Mouse (Mus musculus) left cerebral cortex, adult 18-20 months (tissue): ENCODE data around the gene Slc4a8. TPM values are rescaled to one million over a fixed set of nuclear protein-coding genes. Genes with fewer than 3 reads are reported as not detected.

Experiments
- DNase-seq, 2 experiments: peaks; one replicate each; pipeline ENCODE4 v3.0.0; 2021 to 2022; ENCODE audit warnings: low spot score in 2 of 2, mixed read lengths in 1 of 2
- total RNA-seq, 2 experiments: library from RNA; stranded (reverse); gene quantifications; 2 replicates each; pipeline ENCODE4 v1.2.3; 2021

Gene Slc4a8
- total RNA-seq, 2 experiments from 2014 or later, result 67.6 to 73.7 TPM

DNA sequence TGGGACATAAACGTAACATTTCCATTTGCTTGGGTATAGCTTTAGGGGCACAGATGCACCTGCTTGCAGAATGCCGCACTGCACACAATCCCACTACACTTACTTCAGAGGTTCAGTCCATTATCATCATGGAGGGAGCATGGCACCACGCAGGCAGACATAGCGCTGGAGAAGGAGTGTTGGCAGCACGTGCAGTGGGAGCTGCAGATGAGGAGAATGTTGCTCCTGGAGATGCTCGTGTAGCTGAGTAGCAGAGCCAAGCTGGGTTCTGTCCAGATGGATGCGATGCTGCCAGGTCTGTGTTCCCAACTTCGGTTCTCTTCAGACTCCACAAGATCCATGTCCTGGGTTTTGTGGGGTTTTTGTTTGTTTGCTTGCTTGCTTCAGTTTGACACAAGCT is 64.5 kb downstream of the Slc4a8 start:
- DNase-seq, result peak; percentile 36

GRCm38 (mm10) chr15:100829775-100830174 is 68.2 kb downstream of the Slc4a8 start:
- DNase-seq, result peak; percentile 74 to 85

DNA sequence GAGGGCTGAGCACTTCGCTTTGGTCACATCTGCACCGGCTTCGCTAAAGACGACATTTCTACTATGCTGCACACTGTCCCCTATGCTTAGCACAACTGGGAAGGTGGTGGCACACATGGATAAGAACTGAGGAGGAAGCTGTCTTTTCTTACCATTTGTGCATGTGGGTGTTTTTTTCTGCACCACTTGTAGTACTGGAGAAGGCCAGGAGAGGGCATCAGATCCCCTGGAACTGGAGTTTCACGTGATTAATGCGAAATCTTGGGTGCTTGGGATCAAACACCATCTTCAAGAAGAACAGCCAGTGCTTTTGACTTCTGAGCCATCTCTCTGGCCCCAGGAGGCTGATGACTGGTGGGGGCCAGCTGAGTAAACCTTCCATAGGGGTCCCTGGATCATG is 69.1 kb downstream of the Slc4a8 start:
- peak in 1 of 2 experiments; percentile 56 for DNase-seq

GRCm38 (mm10) chr15:100832144-100832543 is 70.6 kb downstream of the Slc4a8 start:
- DNase-seq, result peak; percentile 47 to 64

- peak; percentile 52 to 81 for DNase-seq
These were observed 71.2 kb downstream of the Slc4a8 start for GRCm38 (mm10) chr15:100832784-100833183.

DNA sequence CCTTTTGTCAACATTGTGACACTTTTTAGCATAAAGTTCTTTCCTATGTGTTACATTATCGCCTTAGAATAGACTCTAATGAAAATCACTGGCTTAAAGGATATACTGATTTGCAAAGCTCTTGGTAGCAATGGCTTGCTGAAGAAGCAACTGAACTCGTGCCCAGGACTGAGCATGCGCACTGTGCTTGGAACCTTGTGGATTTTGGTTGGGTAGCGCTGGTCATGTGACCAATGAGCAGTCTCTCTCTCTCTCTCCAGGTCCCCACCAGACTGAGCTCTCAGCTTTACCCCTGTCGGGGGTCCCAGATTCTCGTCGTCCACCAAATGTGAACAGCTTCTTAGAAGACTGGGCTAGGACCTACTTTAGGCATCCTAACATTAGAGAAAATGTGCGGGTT is 75.2 kb downstream of the Slc4a8 start:
- DNase-seq, result no peak

DNA sequence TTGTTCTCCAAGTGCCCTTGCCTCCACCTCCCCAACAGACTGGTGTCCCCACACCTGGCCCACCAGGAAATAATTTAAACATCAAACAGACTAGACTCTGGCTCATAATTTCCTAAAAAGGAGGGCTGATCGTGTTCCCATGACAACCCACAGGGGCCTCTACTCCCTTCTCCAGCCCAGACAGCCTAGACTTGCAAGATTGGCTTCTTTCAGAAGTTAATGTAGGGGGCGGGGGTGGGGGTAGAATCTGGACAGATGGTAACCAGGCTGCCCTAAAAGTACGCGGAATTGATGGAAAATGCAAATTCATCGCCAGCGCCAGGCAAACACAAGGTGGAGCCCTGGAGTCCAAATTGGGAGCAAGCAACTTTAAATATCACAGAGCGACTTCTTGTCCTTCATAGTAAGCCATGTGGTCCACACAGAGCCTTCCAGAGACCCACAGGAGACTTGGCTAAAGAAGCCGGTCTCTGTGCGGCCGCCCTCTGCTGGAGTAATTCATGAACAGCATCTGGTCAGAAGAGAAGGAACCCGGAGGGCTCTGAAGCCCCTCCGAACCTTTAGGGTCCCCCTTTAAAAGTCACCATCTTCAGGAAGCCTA is 77.2 kb downstream of the Slc4a8 start:
- DNase-seq, result peak; percentile 60 to 66

DNA sequence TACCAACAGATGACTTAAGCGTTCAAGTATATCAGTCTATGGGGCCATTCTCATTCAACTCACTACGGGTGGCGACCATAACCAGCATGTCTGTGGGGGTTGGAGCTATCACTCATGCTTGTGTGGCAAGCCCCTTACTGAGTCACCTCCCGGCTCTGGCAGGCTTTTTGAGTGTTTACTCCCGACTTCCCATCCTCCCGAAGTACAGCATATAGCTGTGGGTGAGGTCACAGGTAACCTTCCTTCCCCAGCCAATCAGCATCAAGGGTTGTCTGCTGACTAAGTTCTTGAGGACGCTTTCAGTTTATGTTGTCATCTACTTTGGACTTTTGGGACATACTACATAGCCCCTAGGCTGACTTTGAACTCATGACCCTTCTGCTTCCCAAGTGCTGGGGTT is 82.8 kb downstream of the Slc4a8 start:
- no peak for DNase-seq

- DNase-seq, result no peak
These were observed 83.7 kb downstream of the Slc4a8 start for GRCm38 (mm10) chr15:100845049-100845879.

GRCm38 (mm10) chr15:100847193-100847592 is 85.6 kb downstream of the Slc4a8 start:
- DNase-seq, result no peak

- DNase-seq, result no peak
These were observed 96.0 kb downstream of the Slc4a8 start for GRCm38 (mm10) chr15:100857586-100857985.

GRCm38 (mm10) chr15:100860856-100861255 is 99.3 kb downstream of the Slc4a8 start:
- no peak for DNase-seq

DNA sequence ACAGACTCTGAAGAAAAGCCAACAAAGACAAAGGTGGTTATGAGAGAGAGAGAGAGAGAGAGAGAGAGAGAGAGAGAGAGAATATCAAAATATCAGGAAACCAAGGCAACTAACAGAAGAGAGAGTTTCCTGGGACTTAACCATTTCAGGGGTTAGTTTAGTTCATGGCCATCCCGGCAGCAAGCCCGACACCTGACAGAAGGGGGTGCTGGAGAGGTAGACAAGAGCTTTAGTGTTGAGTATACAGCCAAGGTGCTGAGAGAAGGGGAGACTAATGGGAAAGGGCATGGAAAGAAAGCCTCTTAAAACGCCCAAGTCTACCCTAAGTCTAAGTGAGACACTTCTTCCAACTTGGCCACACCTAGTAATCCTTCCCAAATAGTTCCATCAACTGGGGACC is 104.0 kb downstream of the Slc4a8 start:
- DNase-seq, result no peak

DNA sequence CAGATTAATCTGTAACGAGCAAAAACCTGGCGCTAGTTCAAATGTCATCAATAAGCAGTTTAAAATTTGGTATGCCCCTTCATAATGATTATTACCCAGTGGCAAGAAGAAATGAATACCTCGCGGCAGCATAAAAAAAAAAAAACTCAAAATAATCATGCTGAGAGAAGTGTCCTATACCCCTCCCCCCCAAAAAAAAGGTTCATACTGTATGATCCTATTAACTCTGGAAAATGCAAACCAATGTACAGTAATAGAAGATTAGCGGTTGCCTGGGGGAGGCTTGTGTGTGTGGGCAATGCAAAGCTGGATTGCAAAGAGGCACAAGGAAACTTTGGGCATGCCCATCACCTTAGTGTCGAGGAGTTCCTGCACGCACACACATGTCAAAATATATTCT is 108.0 kb downstream of the Slc4a8 start, which contains the start of gene Scn8a:
Gene Scn8a, plus strand, starts transcription at position 301 of the 400 bp plus-strand sequence.
- DNase-seq, result no peak

DNA sequence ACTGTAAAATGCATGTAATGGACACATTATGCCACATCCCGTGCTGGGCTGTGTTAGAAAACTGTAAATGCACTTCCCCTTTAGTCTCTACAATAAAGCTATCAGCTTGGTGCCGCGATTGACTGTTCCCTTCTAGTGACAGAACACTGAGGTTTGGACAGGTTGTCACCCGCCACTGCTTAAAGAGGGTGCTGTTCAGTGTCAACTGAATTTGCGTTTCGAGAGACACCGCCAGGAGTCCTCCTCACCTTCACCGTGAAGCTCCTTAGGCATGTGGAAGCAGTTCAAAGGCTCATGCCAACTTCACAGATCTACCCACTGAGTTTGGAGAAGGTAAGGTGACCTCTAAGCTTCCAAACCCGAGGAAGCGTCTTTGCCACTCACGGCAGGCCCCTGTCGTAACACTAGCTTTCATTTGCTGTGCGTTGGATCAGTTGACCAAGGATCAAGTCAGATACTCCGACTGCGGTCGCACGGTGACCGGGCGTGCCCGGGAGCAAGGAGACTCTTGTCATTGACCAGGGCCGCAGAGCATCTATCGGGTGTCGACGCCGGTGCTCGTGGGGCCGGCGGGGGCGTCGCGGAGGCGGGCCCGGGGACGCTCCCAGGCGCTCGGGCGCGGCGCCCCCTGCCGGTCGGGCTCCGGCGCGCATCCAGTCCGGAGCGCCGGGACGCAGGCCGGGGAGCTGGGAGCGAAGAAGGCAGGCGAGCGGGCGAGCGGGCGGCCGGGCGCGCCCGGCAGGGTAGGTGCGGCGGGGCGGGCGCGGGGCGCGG is 108.6 kb downstream of the Slc4a8 start:
- DNase-seq, result peak; percentile 76 to 88

DNA sequence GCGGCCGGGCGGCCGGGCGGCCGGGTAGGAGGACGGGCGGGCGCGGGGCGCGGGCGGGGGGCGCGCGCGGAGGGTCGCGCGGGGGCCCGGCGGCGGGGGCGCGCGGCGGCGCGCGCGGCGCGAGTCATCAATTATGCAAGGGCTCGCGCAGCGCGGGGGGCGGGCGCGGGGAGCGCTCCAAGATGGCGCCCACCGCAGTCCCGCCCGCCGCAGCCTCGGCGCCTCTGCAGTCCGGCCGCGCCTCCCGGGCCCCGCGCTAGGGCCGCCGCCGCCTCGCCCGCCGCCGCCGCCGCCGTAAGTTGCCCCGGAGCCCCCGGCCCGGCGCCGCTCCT is 109.2 kb downstream of the Slc4a8 start:
- DNase-seq, result peak; percentile 54 to 67

GRCm38 (mm10) chr15:100871107-100872011 is 109.8 kb downstream of the Slc4a8 start:
- DNase-seq, result peak in 1 of 2 experiments; percentile 51

DNA sequence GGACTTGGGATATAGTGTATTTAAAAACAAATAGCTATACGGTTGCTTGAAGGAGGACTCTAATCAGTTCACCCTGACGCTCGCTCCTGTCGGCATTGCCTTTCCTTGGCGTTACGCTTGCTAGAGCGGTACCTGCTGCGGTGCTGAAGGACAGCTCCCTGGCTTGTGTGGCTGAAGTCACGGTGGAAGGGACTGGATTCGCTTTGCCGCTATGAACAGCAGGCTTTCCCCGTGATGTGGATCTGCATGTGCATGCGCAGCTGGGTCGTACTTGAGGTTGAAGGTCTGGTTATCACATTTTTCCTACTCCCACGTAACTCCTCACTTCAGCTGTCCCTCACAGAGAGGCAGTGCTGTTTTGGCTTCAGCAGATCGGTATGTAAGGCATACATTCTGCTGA is 111.6 kb downstream of the Slc4a8 start:
- peak; percentile 51 to 54 for DNase-seq
